Mouse (Mus musculus): ENCODE results near the gene Gm4871.

- no peak for TF ChIP-seq CTCF (IDR thresholded peaks at IDR 0.05; ENCODE audit: extremely low read depth, insufficient read depth, insufficient read length, insufficient replicate concordance)
- no peak for TF ChIP-seq POLR2A (IDR thresholded peaks at IDR 0.05; ENCODE audit: low read depth, low read length)
These were observed 26.2 kb upstream of the Gm4871 start for GRCm38 (mm10) chr5:145058722-145059121.

All from spleen, adult 2 months (tissue).